Mouse (Mus musculus) layer of hippocampus, adult 8-10 months (tissue): ENCODE measurements around the gene Slc22a1. TPM values are rescaled to one million over a fixed set of nuclear protein-coding genes. Genes with fewer than 3 reads are reported as not detected.
A peak's percentile ranks its signal among the peaks of the same experiment; 100 is the strongest.

ENCODE experiments used
- DNase-seq, 2 experiments: peaks; one replicate each; pipeline ENCODE4 v3.0.0; 2022; ENCODE audit warnings: low spot score in 2 of 2
- total RNA-seq, 4 experiments: library from RNA; stranded (reverse); gene quantifications; 2 replicates each; pipeline ENCODE4 v1.2.4; 2022

Gene Slc22a1
- total RNA-seq: not detected

DNA sequence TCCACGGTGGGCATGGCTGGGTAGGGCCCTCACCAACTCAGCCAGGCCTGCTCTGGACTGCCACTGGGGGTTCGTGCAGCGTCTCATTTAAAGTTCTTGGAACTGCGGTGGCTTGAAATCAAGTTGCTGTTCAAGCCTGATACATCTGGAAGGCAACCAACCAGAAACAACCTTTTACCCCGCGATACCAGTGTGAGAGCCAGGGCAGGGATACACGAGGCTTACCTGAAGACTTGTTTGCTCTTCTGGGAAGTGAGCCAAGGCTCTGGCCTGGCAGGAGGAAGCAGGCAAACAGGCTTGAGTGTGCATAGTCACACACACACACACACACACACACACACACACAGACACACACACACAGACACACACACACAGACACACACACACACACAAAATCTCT is at the start of gene Slc22a1:
Gene Slc22a1 (minus strand): TSS at position 184 of the 400 bp plus-strand sequence.
- no peak for DNase-seq

DNA sequence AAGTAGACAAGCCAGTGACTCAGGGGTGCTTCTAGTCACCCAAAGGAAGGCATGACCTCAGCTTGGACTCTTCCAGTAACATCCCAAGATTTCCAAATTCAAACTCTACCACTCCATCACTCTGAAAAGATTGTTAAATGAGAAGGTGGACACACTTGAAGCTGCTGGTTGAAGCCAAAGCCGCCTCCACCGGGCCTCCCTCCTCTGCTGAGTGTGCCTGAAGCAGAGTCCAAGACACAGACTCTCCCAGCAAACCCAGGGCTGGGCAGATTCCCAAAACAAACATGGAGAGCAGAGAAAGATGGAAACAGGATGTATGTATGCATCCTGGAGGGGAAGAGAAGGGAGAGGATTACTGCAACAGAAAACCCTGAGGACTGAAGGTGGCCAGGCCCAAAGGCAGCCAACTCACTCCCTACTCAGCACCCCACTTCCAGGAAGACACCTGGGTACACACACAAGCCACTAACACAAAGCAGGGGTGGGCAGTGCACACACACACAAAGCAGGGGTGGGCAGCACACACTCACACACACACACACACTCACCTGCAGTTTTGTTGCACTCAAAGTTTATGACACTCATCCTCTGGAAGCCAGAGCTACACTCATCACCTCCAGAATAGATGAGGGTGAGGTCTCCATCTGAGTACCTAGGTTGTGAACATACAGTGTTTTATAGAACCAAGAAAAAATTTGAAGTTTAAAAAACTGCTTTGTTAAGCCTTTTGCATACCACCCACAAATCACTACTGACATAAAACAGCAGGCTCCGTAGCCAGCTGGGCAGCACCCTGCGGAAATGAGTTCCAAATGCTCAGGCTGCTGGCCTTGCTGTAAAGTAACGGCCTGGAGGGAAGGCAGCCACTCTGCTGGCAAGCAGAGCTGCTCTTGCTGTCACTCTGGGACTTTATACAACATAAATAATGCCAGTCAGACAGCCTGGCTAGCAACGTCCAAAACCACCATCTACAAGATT is 49.4 kb upstream of the Slc22a1 start:
- peak in 1 of 2 experiments; percentile 34 for DNase-seq

DNA sequence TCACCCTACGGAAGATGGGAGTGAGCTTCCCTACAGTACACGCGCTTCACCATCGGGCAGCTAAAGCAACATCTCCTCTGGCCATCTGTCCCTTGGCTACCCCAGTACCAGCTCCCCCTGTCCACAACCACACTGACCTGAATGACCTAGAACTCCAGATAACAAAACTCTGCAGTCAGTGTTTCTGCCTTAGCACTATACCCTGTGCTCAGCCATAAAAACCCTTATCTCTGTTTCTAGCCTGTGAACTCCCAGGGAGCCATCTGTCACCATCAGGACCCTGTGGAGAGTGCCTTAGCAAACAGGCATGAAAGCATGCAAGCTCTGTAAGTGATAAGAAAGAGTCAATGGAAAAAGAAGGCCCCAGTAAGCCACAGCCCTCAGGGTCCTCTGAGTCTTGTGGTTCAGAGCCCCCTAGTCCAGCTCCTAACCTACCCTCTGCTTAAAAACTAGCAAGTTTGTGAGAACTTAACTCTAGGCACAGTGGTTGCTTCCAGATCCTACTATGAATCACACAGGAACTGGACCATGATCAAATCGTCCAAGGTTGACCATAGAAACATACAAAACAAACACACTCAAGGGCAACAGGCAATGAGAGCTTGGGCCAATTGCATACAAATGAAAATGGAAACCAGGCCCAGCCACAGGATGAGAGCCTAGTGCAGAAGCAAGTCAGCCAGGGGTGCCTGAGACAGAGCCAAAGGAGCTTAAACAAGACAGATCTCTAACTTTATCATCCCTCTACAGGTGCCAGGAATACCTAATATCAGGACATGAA is 48.5 kb upstream of the Slc22a1 start:
- DNase-seq: no peak

DNA sequence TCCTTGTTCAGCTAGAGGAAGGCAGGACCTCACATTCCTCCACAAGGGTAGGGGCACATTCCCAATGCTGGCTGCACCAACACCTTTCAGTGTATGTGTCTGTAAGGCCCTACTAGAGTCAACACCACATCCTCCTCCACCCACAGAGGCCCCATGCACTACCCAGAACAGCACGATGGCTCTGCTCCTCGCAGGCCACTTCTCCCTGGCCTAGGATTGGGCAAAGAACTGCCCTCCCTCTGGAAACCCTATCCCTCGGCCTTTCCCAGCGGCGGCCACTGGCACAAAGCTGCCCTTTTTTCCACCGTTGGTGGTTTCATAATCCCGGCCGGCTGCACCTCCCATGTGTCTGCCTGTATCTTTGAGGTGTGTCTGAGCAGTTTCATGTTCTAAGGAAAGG is 47.0 kb upstream of the Slc22a1 start:
- DNase-seq: no peak

- DNase-seq: no peak
Observed at GRCm38 (mm10) chr17:12721118-12721886, 45.7 kb upstream of the Slc22a1 start.

- DNase-seq: no peak
Observed at GRCm38 (mm10) chr17:12718251-12718650, 42.6 kb upstream of the Slc22a1 start.

DNA sequence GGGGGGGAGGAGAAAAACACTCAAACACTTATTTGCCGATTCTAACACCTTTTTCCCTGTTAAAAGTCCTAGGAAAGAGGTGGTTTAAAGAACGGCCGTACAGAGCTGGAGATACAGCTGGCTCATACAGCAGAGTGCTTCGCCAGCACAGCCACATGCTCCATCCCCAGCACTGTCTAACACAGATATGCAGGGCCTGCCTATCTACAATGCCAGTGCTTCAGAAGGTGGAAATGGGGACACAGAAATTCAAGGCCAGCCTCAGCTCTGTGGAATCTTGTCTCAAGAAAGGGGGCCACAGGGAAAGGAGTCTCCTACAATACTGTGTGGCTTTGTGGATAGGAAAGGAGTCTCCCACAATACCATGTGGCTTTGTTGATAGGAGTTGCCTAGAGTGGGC is 41.8 kb upstream of the Slc22a1 start:
- no peak for DNase-seq

DNA sequence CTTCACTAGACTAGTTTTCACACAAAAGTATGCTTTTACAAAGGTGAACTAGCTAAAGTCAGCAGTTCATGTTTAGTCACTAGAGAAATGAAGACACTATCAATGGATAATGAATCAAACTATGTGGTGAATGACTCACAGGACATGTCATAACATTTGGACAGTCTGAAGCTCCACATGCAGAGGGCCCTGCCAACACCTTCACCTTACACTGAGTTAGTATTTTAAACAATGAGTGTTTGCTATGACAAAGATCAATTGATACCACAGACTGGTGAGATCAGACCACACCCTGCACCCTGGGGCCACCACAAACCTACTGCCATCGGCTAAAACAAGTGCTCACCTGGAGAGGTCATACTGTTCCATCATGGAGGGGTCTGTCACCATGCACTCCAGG is 39.4 kb upstream of the Slc22a1 start:
- DNase-seq: no peak

DNA sequence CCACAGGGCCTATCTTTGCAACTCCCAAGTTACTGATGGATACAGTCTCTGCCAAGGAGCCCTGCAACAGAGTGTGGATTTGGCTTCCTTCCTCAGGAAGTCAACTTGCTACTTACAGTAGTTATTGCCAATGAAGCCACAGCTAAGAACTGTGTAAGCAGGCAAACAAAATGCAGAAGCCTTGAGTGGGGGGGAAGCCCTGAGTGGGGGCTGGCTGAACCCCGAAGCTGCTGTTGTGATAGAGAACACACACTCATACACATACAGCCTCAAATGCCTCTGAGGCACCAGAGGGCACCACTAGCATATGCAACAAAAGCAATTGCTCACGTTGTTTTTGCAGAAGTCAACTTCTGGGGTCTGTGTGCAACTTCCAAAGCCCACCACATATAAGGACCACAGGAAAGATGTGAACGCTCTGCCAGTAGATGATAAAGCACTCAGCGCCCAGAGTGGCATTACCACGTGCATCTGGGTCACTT is 38.5 kb upstream of the Slc22a1 start:
- DNase-seq: no peak

DNA sequence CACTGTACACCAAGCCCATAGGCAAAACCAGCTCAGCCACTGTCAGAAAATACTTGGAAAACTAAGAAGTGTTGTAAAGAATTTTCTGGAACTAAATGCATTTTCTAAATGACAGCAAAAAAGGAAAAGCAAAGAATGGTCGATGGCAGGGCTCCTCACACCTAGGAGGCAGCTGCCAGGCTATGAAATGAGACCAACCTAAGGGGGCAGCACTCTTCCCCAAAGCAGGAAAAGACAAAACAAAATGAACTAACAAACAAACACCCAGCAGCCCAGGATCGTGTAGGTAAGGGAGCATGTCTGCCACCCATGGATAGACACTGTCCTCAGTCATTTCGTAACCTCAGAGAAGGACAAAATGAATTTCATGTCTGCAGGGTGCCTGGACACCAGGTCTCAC is 37.4 kb upstream of the Slc22a1 start:
- DNase-seq: no peak

DNA sequence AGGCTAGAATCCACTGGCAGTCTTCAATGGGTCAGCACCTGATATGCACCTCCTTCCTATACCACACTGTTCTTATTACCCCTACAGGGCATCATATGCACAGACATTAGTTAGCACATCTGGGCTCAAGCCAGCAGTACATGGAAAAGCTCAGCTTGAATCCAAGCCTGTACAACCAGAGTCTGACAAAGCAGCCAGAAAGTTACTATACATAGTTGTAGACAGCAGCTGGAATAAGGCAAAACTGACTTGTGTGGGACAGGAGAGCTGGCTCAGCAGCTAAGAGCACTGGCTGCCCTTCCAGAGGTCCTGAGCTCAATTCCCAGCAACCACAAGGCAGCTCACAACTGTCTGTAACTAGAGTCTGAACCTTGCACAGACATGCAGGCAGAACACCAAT is 36.6 kb upstream of the Slc22a1 start:
- DNase-seq: no peak

DNA sequence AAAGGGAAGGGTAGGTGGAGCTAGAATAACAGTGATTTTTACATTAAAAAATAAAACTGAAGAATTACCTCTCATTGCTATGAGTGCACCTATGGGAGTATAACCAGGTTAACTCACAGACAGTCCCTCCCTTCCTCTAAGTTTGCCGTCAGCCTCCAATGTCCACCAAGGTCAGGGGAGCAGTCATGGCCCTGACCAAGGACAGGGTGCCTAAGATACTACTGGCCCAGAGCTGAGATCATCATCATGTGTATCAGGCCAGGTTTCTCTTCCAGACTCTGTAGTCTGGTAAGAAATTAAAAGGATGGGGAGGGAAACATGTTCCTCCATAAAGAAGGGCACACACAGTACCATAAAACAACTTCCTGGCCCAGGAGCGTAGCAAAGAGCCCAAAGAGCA is 35.3 kb upstream of the Slc22a1 start:
- DNase-seq: no peak

DNA sequence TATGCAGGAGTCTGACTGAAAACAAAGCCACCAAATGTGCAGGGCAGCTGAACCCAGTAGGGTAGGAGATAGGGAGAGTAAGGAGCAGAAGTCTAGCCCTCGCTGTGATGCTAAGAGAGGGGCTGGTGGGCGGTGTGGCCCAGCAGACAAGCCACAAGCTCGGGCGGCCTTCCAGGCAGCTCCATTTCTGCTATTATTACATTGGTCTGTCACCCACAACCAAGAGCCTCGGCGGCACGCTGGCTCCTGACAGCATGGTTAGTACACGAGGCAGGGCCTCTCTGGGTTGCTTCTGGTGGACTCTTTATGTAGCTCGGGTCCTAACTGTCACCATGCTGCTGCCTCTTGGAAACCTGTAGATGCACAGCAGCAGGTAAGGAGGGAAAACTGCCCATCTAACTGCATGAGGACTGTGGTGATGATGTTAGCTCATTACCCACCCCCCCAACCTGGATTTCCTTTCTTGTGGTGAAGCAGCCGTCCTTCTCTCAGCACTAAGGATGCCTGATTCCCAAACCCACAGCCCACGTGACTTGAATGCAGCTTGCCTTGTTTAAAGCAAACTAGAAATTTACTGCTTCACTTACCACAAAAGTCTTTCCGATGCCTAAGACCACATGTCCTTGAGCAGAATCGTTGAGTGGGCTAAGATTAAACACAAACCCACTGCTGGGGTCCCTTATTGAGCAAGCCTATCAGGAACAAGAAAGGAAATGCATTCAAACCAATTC is 34.6 kb upstream of the Slc22a1 start:
- peak in 1 of 2 experiments; percentile 28 for DNase-seq

GRCm38 (mm10) chr17:12708398-12708797 is 32.8 kb upstream of the Slc22a1 start:
- no peak for DNase-seq

DNA sequence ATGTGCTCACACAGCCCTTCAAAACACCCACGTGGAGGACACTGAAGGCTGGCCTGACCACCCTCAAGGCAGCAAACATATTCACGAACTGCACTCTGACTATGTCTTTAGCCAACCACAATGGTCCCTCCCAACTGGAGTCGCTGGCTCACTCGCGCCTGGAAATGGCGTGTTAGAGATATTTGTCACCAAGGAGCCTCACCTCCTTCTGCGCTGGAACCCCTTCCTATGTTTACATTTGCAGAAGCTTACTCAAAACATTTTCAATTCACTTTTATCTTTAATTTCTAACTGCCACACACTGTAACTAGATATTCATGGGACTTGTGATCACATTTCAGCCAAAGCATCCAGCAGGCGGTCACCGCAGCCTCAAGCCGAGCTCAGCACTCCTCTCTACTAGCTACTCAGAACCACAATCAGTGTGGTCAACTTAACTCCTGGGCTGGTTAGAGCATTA is 31.0 kb upstream of the Slc22a1 start:
- no peak for DNase-seq

GRCm38 (mm10) chr17:12702901-12703300 is 27.3 kb upstream of the Slc22a1 start:
- no peak for DNase-seq

DNA sequence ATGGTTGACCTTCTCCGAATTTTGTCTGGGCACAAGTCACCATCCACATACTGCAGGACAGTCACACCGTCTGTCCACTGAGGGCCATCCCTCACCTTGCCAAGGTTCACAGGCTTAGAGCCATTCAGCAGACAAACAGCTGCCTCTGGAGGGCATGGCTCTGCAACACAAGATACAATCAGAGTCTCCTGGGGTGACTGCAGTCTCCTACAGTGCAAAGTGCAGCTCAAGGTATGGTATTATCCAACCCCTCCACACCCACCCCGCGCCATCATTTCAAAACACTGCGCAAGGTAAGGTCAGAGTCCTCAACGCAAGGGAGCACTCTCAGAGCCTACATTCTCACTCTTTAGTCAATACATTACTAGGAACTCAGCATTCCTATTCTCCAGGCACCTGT is 24.7 kb upstream of the Slc22a1 start:
- DNase-seq: no peak

GRCm38 (mm10) chr17:12691899-12692298 is 16.3 kb upstream of the Slc22a1 start:
- no peak for DNase-seq

GRCm38 (mm10) chr17:12689537-12689936 is 13.9 kb upstream of the Slc22a1 start:
- peak in 1 of 2 experiments; percentile 37 for DNase-seq

DNA sequence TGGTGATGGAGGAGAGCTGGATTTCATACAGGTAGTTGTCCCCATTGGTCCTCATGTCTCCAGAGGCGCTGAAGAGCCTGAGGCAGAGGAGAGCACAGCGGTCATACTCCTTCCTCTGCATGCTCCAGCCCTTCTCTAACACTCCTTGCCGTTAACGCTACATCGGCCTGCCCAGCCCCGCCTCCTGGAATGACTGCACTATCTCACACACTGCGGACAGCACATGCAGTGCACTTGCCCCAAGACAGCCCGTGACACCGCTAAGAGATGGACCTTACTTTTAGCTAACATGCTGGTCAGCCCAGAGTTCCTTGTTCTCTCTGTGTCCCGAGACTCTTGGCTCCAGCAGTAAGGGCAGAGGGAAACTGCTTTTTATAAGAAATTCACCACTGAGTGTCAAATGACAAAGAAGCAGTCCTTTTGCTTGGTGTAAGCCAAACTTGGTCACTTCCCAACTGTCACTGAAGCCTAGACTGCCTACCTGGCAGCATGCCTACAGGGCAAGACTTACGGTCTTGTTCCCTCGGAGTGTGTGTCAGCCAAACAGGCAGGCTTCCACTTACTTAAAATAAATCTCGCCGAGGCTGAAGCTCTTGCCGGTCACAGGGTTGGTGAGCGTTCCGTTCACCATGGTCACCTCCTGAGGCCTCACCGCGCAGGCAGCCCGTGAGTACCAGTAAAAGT is 12.9 kb upstream of the Slc22a1 start:
- DNase-seq: peak; percentile 20 to 30
